Mouse (Mus musculus) kidney, postnatal 0 days (tissue): ENCODE results near the gene Mtif3. TPM values are rescaled to one million over a fixed set of nuclear protein-coding genes. Genes with fewer than 3 reads are reported as not detected.

Experiments used
- ATAC-seq: fragments of 200-750 bp; cut with Nextera tagmentation; replicated peaks from 2 replicates; pipeline ENCODE4 v1.8.0; 2017; ENCODE audit warnings: low read depth, moderate number of reproducible peaks, moderate TSS enrichment, moderate library complexity; ENCODE audit not compliant: low FRiP score
- DNase-seq: peaks from one replicate; pipeline ENCODE4 v3.0.0-alpha.2; 2016; ENCODE audit warnings: low spot score
- H3K27ac ChIP-seq: fragments of 300-500 bp; sonication (generic); 2 replicates; pipeline ENCODE4 v1.5.1; 2014; ENCODE audit warnings: mild to moderate bottlenecking
- H3K27me3 ChIP-seq: fragments of 300-500 bp; sonication (generic); 2 replicates; pipeline ENCODE4 v1.6.1; 2014; ENCODE audit warnings: low read length, mixed read lengths; ENCODE audit not compliant: insufficient read depth
- H3K36me3 ChIP-seq: fragments of 300-500 bp; sonication (generic); 2 replicates; pipeline ENCODE4 v1.6.1; 2014; ENCODE audit warnings: low read length, mixed read lengths; ENCODE audit not compliant: insufficient read depth
- H3K4me1 ChIP-seq: fragments of 300-500 bp; sonication (generic); replicated peaks from 2 replicates; pipeline ENCODE4 v1.6.1; 2014; ENCODE audit warnings: antibody characterized with exemption, low read length, mixed read lengths; ENCODE audit not compliant: insufficient read depth
- H3K4me2 ChIP-seq: fragments of 300-500 bp; sonication (generic); 2 replicates; pipeline ENCODE4 v1.6.1; 2014; ENCODE audit warnings: mild to moderate bottlenecking, low read length, moderate library complexity, mixed read lengths
- H3K4me3 ChIP-seq: fragments of 300-500 bp; sonication (generic); replicated peaks from 2 replicates; pipeline ENCODE4 v1.5.1; 2014; ENCODE audit warnings: low read depth, low read length
- H3K9ac ChIP-seq: fragments of 300-500 bp; sonication (generic); 2 replicates; pipeline ENCODE4 v1.6.1; 2014; ENCODE audit warnings: low read depth, low read length
- H3K9me3 ChIP-seq: fragments of 300-500 bp; sonication (generic); replicated peaks from 2 replicates; pipeline ENCODE4 v1.6.1; 2016; ENCODE audit warnings: low read length, inconsistent platforms, mixed read lengths
- CTCF ChIP-seq: IDR thresholded peaks from 2 replicates; pipeline ENCODE4 v1.5.1; 2016; ENCODE audit warnings: antibody characterized with exemption, low read depth, mild to moderate bottlenecking, moderate library complexity
- WGBS: fragments of 180-500 bp; shearing (Covaris S2); extraction: QIAGEN DNeasy Blood & Tissue Kit; methylation state at CpG from one replicate; pipeline ENCODE4 v1.1.7; 2014; 5-methylcytosine and 5-hydroxymethylcytosine counted together
- polyA plus RNA-seq: library from polyadenylated mRNA; unstranded; fragments of >200 nt; fragmentation: Nextera tagmentation; extraction: Ambion mirVana; gene quantifications from 2 replicates; pipeline ENCODE4 v1.2.1, GENCODE M21; 2015

Mtif3 gene
- polyA plus RNA-seq, 1 experiment from 2014 or later, result 32.3 TPM

- H3K9me3 ChIP-seq, result no peaks in the 10 kb centered on the region
- no peak overlapping the region for H3K9ac ChIP-seq
- no peak overlapping the region for H3K27ac ChIP-seq
- H3K27me3 ChIP-seq, result no peaks in the 10 kb centered on the region
- no peak overlapping the region for H3K4me2 ChIP-seq
- DNase-seq, result no peak
- no peaks in the 10 kb centered on the region for H3K36me3 ChIP-seq
- no peak for ATAC-seq
- no peak overlapping the region for H3K4me3 ChIP-seq
- no peak for TF ChIP-seq CTCF
- H3K4me1 ChIP-seq, result no peaks in the 10 kb centered on the region
- 78% methylated on average over 32 of the region's 32 CpGs for WGBS
Observed at GRCm38 (mm10) chr5:146937541-146938503, 25.8 kb downstream of the Mtif3 start.

- H3K27me3 ChIP-seq, result no peaks in the 10 kb centered on the region
- no peak for TF ChIP-seq CTCF
- H3K27ac ChIP-seq, result no peak overlapping the region
- no peak overlapping the region for H3K4me2 ChIP-seq
- H3K4me3 ChIP-seq, result no peak overlapping the region
- ATAC-seq (no peak), DNase-seq (no peak)
- no peak overlapping the region for H3K9ac ChIP-seq
- no peaks in the 10 kb centered on the region for H3K4me1 ChIP-seq
- 81% methylated on average over 12 of the region's 12 CpGs for WGBS
- no peaks in the 10 kb centered on the region for H3K9me3 ChIP-seq
- H3K36me3 ChIP-seq, result no peaks in the 10 kb centered on the region
Observed at GRCm38 (mm10) chr5:146933466-146933865, 30.1 kb downstream of the Mtif3 start.

GRCm38 (mm10) chr5:146931904-146932553, 31.6 kb downstream of the Mtif3 start:
- WGBS, result 61% methylated on average over 16 of the region's 16 CpGs
- H3K4me1 ChIP-seq, result no peaks in the 10 kb centered on the region
- no peaks in the 10 kb centered on the region for H3K27me3 ChIP-seq
- no peak for DNase-seq
- H3K36me3 ChIP-seq, result no peaks in the 10 kb centered on the region
- ATAC-seq, result no peak
- H3K9me3 ChIP-seq, result no peaks in the 10 kb centered on the region
- no peak overlapping the region for H3K4me2 ChIP-seq
- no peak overlapping the region for H3K9ac ChIP-seq
- TF ChIP-seq CTCF, result no peak
- H3K27ac ChIP-seq, result no peak overlapping the region
- H3K4me3 ChIP-seq, result no peak overlapping the region

- Histone ChIP-seq H3K27ac (no peak overlapping the region), H3K9me3 (no peaks in the 10 kb centered on the region), H3K27me3 (no peaks in the 10 kb centered on the region), H3K36me3 (no peaks in the 10 kb centered on the region), H3K4me1 (no peaks in the 10 kb centered on the region), H3K4me3 (no peak overlapping the region), H3K9ac (no peak overlapping the region), H3K4me2 (no peak overlapping the region)
- no peak for ATAC-seq
- no peak for DNase-seq
- TF ChIP-seq CTCF, result no peak
- WGBS, result 88% methylated on average over 7 of the region's 7 CpGs
Observed at GRCm38 (mm10) chr5:146931422-146931821, 32.2 kb downstream of the Mtif3 start.

- Histone ChIP-seq H3K36me3 (no peaks in the 10 kb centered on the region), H3K4me3 (no peak overlapping the region), H3K4me2 (no peak overlapping the region), H3K27me3 (no peaks in the 10 kb centered on the region), H3K9me3 (no peaks in the 10 kb centered on the region), H3K9ac (no peak overlapping the region), H3K4me1 (no peaks in the 10 kb centered on the region), H3K27ac (no peak overlapping the region)
- WGBS, result 85% methylated on average over 5 of the region's 5 CpGs
- no peak for TF ChIP-seq CTCF
- no peak for ATAC-seq
- DNase-seq, result no peak
Observed at GRCm38 (mm10) chr5:146926673-146927072, 36.9 kb downstream of the Mtif3 start.

GRCm38 (mm10) chr5:146923547-146923946, 40.1 kb downstream of the Mtif3 start:
- H3K4me3 ChIP-seq, result no peak overlapping the region
- H3K27ac ChIP-seq, result no peak overlapping the region
- 49% methylated on average over 5 of the region's 5 CpGs for WGBS
- no peaks in the 10 kb centered on the region for H3K36me3 ChIP-seq
- no peak overlapping the region for H3K9ac ChIP-seq
- no peak for TF ChIP-seq CTCF
- peak; percentile 10 for DNase-seq
- no peaks in the 10 kb centered on the region for H3K27me3 ChIP-seq
- ATAC-seq, result no peak
- no peaks in the 10 kb centered on the region for H3K9me3 ChIP-seq
- no peak overlapping the region for H3K4me2 ChIP-seq
- H3K4me1 ChIP-seq, result peaks cover 7% of the 10 kb centered on the region; the same call in 1 of the 2 replicates
